Mouse (Mus musculus) limb, embryonic 14.5 days (tissue): ENCODE results near the gene Cbln3. TPM values are rescaled to one million over a fixed set of nuclear protein-coding genes. Genes with fewer than 3 reads are reported as not detected.

Source experiments
- ATAC-seq: fragments of 200-750 bp; cut with Nextera tagmentation; 2 replicates; pipeline ENCODE4 v1.8.0; 2017; ENCODE audit warnings: low read depth, moderate number of reproducible peaks, moderate TSS enrichment; ENCODE audit not compliant: low FRiP score
- DNase-seq: peaks from one replicate; pipeline ENCODE4 v3.0.0-alpha.2; 2015; ENCODE audit warnings: low spot score
- H3K27ac ChIP-seq: fragments of 300-500 bp; sonication (generic); replicated peaks from 2 replicates; pipeline ENCODE4 v1.5.1; 2014; ENCODE audit warnings: low read depth, mild to moderate bottlenecking, low read length, moderate library complexity, mixed read lengths
- H3K27me3 ChIP-seq: fragments of 300-500 bp; sonication (generic); 2 replicates; pipeline ENCODE4 v1.6.1; 2014; ENCODE audit warnings: low read length, mixed read lengths; ENCODE audit not compliant: control insufficient read depth, insufficient read depth
- H3K36me3 ChIP-seq: fragments of 300-500 bp; sonication (generic); 2 replicates; pipeline ENCODE4 v1.6.1; 2014; ENCODE audit warnings: mild to moderate bottlenecking, low read length, moderate library complexity, mixed read lengths; ENCODE audit not compliant: control insufficient read depth, insufficient read depth
- H3K4me1 ChIP-seq: fragments of 300-500 bp; sonication (generic); 2 replicates; pipeline ENCODE4 v1.6.1; 2014; ENCODE audit warnings: antibody characterized with exemption, low read length, mixed read lengths; ENCODE audit not compliant: control insufficient read depth, insufficient read depth
- H3K4me2 ChIP-seq: fragments of 300-500 bp; sonication (generic); replicated peaks from 2 replicates; pipeline ENCODE4 v1.6.1; 2014; ENCODE audit warnings: low read depth, mild to moderate bottlenecking, low read length, moderate library complexity; ENCODE audit not compliant: severe bottlenecking
- H3K4me3 ChIP-seq: fragments of 300-500 bp; sonication (generic); replicated peaks from 2 replicates; pipeline ENCODE4 v1.5.1; 2014; ENCODE audit warnings: low read length
- H3K9ac ChIP-seq: fragments of 300-500 bp; sonication (generic); 2 replicates; pipeline ENCODE4 v1.6.1; 2014; ENCODE audit warnings: mild to moderate bottlenecking, low read depth, low read length, moderate library complexity; ENCODE audit not compliant: severe bottlenecking
- H3K9me3 ChIP-seq: fragments of 300-500 bp; sonication (generic); 2 replicates; pipeline ENCODE4 v1.6.1; 2016; ENCODE audit warnings: low read length; ENCODE audit not compliant: control insufficient read depth
- POLR2A ChIP-seq: fragments of 200-500 bp; IDR thresholded peaks from 2 replicates; pipeline ENCODE4 v1.8.0; 2012; ENCODE audit warnings: inconsistent platforms, mild to moderate bottlenecking, moderate library complexity, borderline replicate concordance; ENCODE audit not compliant: insufficient read depth, insufficient read length; ENCODE audit errors: extremely low read depth
- WGBS: fragments of 180-500 bp; shearing (Covaris S2); extraction: QIAGEN DNeasy Blood & Tissue Kit; methylation state at CpG from one replicate; pipeline ENCODE4 v1.1.7; 2014; 5-methylcytosine and 5-hydroxymethylcytosine counted together
- polyA plus RNA-seq, 2 experiments: library from polyadenylated mRNA; depleted of rRNA in 1 of 2; stranded (reverse) in 1 of 2; unstranded in 1 of 2; fragments of >200 nt; fragmentation: Nextera tagmentation in 1 of 2; extraction: Ambion mirVana in 1 of 2; gene quantifications; 2 replicates each; pipeline versions ENCODE4 v1.2.1 to v1.2.3; 2012 to 2014

The Cbln3 gene
- polyA plus RNA-seq, 2 experiments: 0.54 to 1.0 TPM

GRCm38 (mm10) chr14:55918240-55919082, 34.3 kb upstream of the Cbln3 start:
- Histone ChIP-seq H3K4me3 (no peak overlapping the region), H3K9me3 (no peaks in the 10 kb centered on the region), H3K36me3 (no peaks in the 10 kb centered on the region), H3K9ac (no peak overlapping the region), H3K4me2 (no peak overlapping the region), H3K27me3 (no peaks in the 10 kb centered on the region), H3K27ac (no peak overlapping the region), H3K4me1 (no peaks in the 10 kb centered on the region)
- no peak for TF ChIP-seq POLR2A
- WGBS: 40% methylated on average over 14 of the region's 14 CpGs
- DNase-seq: peak; percentile 96
- ATAC-seq: peak; percentile 75; the same call in 1 of the 2 replicates

GRCm38 (mm10) chr14:55913406-55913805, 29.2 kb upstream of the Cbln3 start:
- H3K27me3 ChIP-seq: no peaks in the 10 kb centered on the region
- no peaks in the 10 kb centered on the region for H3K36me3 ChIP-seq
- 29% methylated on average over 4 of the region's 4 CpGs for WGBS
- no peaks in the 10 kb centered on the region for H3K9me3 ChIP-seq
- H3K9ac ChIP-seq: no peak overlapping the region
- DNase-seq: no peak
- no peak for ATAC-seq
- no peak overlapping the region for H3K4me2 ChIP-seq
- H3K4me1 ChIP-seq: no peaks in the 10 kb centered on the region
- H3K27ac ChIP-seq: no peak overlapping the region
- no peak for TF ChIP-seq POLR2A
- no peak overlapping the region for H3K4me3 ChIP-seq

GRCm38 (mm10) chr14:55905518-55905917, 21.3 kb upstream of the Cbln3 start:
- no peak overlapping the region for H3K27ac ChIP-seq
- no peak for ATAC-seq
- H3K9ac ChIP-seq: no peak overlapping the region
- WGBS: 48% methylated on average over 1 of the region's 1 CpGs
- TF ChIP-seq POLR2A: no peak
- H3K36me3 ChIP-seq: no peaks in the 10 kb centered on the region
- no peak overlapping the region for H3K4me3 ChIP-seq
- peaks cover 7% of the 10 kb centered on the region; the same call in 1 of the 2 replicates for H3K4me1 ChIP-seq
- H3K4me2 ChIP-seq: no peak overlapping the region
- H3K9me3 ChIP-seq: no peaks in the 10 kb centered on the region
- H3K27me3 ChIP-seq: no peaks in the 10 kb centered on the region
- DNase-seq: no peak

GRCm38 (mm10) chr14:55900414-55900755, 16.2 kb upstream of the Cbln3 start:
- Histone ChIP-seq H3K9ac (peak overlapping the region; percentile 83), H3K36me3 (peaks cover 30% of the 10 kb centered on the region), H3K4me1 (peaks cover 12% of the 10 kb centered on the region), H3K4me3 (peak overlapping the region; percentile 60), H3K27ac (peak overlapping the region; percentile 89), H3K27me3 (no peaks in the 10 kb centered on the region), H3K4me2 (peak overlapping the region; percentile 91), H3K9me3 (no peaks in the 10 kb centered on the region)
- 5% methylated on average over 10 of the region's 12 CpGs for WGBS
- ATAC-seq (peak; percentile 20; the same call in 1 of the 2 replicates), DNase-seq (no peak)
- TF ChIP-seq POLR2A: no peak

GRCm38 (mm10) chr14:55899701-55900413, 15.7 kb upstream of the Cbln3 start, which contains the start of gene Sdr39u1:
TSS of gene Sdr39u1 (minus strand) at chr14:55900293.
- 1% methylated on average over 39 of the region's 39 CpGs for WGBS
- Histone ChIP-seq H3K9ac (peak within 1 kb of the TSS; percentile 83), H3K4me3 (peak within 1 kb of the TSS; percentile 60), H3K9me3 (no peaks in the 10 kb centered on the region), H3K36me3 (peaks cover 35% of the 10 kb centered on the region), H3K4me1 (peaks cover 12% of the 10 kb centered on the region), H3K27ac (peak within 1 kb of the TSS; percentile 89), H3K4me2 (peak within 1 kb of the TSS; percentile 91), H3K27me3 (no peaks in the 10 kb centered on the region)
- DNase-seq (peak; percentile 96), ATAC-seq (peak; percentile 92)
- peak; percentile 76; the same call in 1 of the 2 replicates for TF ChIP-seq POLR2A
